Mouse (Mus musculus): Measurements from ENCODE around the gene Gm17374.

- TF ChIP-seq MEF2A (IDR thresholded peaks at IDR 0.05; ENCODE audit: borderline replicate concordance, low read depth, low read length) = no peak
- no peak for TF ChIP-seq CHD2 (IDR thresholded peaks at IDR 0.05; ENCODE audit: low read length)
- TF ChIP-seq MYC (IDR thresholded peaks at IDR 0.05; ENCODE audit: low read depth, low read length) = no peak
- TF ChIP-seq CTCF (conservative IDR thresholded peaks at IDR 0.05 in 1 of 2, IDR thresholded peaks at IDR 0.05 in 1 of 2; ENCODE audit: low read depth in 2 of 2, low read length in 2 of 2) = no peak
- TF ChIP-seq RCOR1 (conservative IDR thresholded peaks at IDR 0.05; ENCODE audit: low read depth, low read length) = no peak
- no peak for TF ChIP-seq TCF12 (IDR thresholded peaks at IDR 0.05; ENCODE audit: low read depth, low read length)
Measured at GRCm38 (mm10) chr2:140107641-140108040, 44.2 kb upstream of the Gm17374 start.

Data from CH12.LX (cell line).